Mouse (Mus musculus) adrenal gland, adult 8-10 months (tissue): ENCODE results near the gene Hoxa10. TPM values are rescaled to one million over a fixed set of nuclear protein-coding genes. Genes with fewer than 3 reads are reported as not detected.

Experiments used
- DNase-seq: peaks from one replicate; pipeline ENCODE4 v3.0.0; 2022
- total RNA-seq, 4 experiments: library from RNA; stranded (reverse); gene quantifications; 2 replicates each; pipeline ENCODE4 v1.2.4; 2022

Hoxa10 gene
- total RNA-seq, result under 1 TPM in 2 of 4 experiments, not detected in 2; 0.15 to 0.16 TPM

- no peak for DNase-seq
These were observed at the start of gene Hoxa10 for GRCm38 (mm10) chr6:52240389-52241000. Hoxa10 (minus strand) TSS chr6:52240854.

DNA sequence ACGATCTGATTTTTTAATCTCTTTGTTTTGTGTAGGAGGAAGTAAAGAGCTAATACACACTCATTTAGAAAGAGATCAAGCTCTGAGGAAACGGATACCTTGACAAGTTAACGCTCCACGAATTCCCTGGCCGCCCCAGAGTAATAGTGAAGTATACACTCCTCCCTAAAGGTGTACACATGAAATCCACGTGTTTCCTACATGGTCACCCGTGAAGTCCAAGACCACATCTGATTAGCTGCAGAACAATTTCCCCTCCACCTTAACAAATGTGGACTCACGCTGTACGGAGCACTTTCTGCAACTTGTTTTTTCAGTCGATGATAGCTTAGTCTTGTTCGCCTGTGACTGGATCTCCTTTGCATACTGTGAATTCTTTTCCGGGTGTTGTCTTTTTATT, 49.5 kb upstream of the Hoxa10 start:
- DNase-seq, result no peak

DNA sequence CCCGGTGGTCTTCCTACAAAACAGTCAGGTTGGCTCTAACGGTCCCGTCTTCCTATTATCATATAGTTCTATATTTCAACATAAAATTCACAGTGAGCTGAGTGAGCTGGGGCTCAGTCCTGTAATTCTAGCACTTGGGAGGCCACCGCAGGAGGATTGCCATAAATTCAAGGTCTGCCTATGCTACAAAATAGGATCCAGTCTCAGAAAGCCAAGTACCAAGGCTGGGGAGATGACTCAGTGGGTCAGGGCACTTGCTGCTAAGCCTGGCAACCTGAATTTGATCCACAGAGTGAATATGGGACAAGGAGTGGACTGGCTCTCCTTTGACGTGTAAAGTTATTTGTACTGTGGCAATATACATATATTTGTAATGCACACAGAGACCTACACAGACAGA, 43.2 kb upstream of the Hoxa10 start:
- peak; percentile 56 for DNase-seq

- DNase-seq, result no peak
These were observed 40.4 kb upstream of the Hoxa10 start for GRCm38 (mm10) chr6:52281084-52281483.

- DNase-seq, result no peak
These were observed 36.3 kb upstream of the Hoxa10 start for GRCm38 (mm10) chr6:52276920-52277319.

- no peak for DNase-seq
These were observed 35.7 kb upstream of the Hoxa10 start for GRCm38 (mm10) chr6:52276382-52276781.

- DNase-seq, result no peak
These were observed 35.1 kb upstream of the Hoxa10 start for GRCm38 (mm10) chr6:52275563-52276280.

DNA sequence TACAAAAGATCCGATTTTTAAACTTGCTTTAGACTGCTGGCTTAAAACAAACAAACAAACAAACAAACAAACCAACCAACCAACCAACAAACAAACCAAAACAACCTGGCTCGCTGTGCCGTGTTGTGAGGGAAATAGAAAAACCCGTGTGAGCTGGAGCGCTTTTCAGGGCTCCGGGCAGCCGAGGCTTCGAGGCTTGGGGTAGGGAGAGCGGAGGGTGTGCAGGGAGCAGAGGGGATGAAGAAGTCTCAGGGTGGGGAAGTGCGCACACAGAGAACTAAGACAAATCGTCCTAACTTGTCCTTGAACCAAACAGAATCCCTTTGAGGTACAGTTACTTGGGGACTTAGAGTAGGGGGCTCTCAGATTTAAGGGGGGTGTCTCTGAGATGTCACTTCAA, 33.9 kb upstream of the Hoxa10 start:
- no peak for DNase-seq

DNA sequence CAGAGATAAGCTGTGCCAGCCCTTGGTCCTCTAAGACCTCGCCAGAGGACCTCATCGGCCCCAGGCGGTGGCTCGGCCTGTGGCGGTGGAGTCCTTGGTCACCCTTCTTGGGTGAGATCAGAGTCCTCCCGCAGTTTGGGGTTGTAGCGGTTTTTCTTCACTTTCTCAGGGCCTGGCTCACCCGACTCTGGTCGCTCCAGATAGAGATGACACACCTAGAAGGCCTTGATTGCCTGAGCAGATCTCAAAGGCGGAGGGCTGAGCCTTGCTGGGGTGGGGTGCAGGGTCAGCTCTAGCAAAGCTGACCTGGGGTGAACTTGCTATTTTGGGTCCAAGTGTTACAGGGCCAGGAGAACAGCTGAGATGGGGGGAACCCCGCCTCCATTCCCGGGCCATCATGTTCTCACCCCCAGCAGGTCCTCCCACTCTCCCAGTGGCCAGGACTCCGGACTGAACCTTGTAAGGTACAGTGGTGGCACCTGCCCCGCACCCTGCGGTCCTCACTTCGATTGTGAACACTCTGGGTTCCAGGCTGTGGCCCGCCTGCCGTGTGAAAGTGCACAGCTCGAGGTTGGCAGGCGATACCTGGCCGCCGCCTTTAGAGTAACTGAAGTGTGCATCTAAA, 33.1 kb upstream of the Hoxa10 start:
- no peak for DNase-seq

DNA sequence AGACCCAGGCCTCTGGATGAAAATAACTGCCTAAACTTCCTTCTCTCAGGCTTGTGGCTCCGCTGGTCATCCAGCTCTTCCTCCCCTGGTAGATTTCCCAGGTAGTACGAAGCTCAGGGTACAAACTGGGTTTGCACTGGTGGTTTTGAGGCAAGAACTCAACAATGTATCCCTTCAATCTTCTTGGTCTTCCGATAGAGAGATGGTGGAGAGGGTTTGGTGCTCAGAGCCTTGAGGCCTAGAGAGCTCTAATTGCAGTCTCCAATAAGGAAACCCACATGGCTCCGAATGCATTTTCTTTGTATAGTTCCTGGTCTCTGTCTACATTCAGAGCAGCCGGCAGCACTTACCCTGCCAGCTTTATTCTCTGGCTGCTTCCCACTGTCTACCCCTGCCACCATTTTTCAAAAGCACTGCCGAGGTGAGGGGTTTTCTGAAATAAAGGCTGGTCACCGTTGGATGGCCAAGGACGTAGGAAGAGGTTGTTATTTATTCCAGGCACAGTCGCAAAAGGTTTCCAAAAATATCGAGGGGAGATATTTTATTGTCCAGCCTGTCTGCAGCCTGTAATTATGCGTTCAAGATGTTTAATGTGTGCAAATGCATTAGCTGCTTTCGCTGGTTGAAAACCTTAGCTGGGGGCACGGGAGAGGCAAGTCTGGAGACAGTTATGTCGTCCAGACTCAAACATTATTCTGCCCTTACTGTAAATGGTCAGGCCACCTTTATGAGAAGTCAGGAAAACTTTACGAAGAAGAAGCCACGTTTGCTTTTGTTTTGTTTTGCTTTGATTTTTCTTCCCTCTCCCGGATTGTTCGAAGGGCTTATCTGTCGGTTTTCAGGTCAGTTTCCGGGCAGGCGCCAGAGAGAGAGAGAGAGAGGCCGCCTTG, 32.4 kb upstream of the Hoxa10 start:
- DNase-seq, result no peak

DNA sequence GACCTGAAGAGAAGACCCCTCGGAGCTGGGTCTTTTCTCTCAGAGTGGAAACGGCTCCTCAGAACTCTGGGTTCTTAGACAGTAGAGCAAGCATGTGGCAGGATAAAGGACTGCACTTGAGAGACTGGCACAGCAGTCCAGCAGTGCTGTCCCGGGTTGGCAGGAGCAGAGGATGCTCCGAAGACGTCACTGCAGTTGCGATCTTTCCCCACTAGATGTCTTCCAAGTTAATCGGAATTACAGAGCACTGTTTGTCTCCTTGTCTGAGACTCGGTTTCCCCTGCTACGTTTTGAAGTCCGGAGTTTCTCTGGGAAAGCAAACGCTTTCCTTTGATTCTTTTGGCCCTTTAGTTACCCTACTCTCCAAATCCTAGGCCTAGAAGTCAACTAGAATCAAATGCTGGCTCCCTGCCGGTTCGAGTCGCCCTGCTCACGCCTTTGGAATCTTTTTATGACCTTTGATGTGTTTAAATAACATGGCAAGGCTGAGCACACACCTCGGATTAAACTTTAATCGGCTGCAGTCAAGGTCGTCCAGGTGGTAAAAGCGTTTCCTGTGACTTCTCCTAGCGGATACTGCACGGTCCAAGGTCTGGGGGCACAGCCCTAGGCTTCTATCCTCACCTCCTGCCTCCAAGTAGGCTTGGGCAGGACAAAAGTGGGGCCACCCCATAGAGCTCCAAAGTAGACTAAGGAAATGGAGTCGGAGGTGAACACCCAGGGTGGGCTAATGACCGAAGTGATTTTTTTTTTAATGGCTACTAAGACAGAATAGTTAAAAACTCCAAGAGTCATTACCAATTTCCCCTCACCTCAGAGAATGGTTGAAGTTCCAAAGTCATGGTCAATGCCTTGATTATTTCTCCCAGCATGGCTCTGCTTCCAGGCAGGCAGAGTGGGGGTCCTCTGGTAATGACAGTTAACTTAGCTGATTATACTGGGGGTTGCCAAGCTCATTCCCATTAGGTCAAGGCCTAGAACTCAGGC, 30.1 kb upstream of the Hoxa10 start:
- no peak for DNase-seq

DNA sequence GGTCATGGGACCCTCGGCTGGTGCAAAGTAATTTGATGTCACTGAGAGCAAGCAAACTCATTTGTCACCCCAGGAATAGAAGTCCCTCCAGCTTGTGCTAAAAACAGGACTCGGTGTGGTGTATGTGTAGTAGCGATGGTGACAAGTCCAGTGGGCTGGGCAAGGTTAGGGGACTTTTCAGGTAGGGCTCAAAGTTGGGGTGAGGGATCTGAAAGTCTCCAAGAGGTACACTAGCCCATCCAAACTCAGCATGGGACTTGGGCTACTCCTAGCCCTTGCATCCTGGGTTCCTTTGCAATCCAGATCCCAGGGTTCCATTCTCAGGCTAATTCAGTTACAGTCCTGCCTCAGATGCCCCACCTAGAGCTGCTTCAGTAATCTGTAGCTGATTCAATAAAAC, 28.1 kb upstream of the Hoxa10 start:
- DNase-seq, result no peak

DNA sequence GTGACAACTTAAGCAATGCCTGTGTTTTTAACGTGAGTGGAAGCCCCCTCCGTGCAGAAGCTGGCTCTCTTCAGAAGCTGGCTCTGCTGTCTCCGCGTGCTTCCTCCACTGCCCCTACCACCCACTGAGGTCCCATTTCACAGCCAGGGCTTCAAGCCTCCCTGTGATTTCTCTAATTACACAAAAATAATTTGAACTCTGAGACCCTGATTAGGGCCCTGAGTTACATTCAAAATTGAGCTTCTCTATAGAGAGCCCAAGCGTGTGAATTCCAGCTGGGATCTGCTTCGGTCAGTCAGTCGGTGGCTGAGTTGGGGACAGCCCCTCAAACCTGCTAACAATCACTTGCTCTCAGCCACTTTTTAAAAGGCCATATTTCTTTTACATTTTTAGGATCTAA, 27.7 kb upstream of the Hoxa10 start:
- no peak for DNase-seq

DNA sequence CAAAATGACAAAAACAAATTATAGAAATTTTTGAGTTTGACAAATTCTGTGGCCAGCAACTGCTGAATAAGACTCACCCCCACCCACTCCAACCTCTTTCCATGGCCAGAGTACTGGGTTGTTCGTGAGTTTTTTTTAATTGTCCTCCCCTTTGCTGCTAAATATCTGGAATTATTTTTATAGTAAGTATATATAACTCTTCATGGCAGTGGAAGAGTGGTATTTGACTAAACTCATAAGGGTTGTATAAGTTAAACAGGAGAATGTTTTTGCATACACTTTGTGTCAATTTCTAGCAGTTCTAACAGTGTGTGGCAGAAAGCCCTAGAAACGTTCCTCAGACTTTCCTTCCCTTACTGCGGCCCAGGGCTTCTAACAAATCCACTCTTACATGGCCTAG, 27.0 kb upstream of the Hoxa10 start:
- DNase-seq, result no peak

DNA sequence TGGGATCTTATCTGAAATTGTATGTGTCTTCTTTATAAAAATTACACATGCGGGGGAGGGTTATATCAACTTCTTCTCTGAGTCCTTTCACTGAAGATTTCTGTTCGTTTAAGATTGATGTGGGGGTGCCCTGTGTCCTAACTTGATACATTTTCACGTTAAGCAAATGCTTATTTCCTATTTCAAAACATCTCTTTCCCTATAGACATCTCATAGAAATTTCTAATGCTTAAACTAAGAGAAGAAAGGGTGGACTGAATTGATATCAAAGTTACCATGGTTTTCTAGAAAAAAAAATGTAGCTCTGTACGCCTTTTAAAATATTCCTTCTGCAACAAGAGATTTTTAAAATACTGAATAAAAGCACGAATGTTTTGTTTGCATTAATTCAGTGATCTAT, 26.6 kb upstream of the Hoxa10 start:
- no peak for DNase-seq

DNA sequence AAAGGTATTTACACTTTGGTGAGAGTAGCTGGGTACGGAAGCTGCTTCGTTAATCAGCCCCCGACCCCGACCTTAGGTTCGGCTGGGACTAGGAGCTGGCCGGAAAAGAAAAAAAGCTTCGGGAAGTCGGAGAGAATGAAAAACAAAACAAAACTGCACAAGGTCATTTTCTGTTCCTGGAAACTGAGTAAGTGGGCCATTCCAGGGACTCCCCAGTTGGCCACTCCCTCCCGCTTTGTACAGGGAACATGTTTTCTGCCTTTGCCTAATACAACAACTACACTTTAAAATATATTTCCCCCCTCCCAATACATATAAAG, 26.0 kb upstream of the Hoxa10 start:
- DNase-seq, result no peak

DNA sequence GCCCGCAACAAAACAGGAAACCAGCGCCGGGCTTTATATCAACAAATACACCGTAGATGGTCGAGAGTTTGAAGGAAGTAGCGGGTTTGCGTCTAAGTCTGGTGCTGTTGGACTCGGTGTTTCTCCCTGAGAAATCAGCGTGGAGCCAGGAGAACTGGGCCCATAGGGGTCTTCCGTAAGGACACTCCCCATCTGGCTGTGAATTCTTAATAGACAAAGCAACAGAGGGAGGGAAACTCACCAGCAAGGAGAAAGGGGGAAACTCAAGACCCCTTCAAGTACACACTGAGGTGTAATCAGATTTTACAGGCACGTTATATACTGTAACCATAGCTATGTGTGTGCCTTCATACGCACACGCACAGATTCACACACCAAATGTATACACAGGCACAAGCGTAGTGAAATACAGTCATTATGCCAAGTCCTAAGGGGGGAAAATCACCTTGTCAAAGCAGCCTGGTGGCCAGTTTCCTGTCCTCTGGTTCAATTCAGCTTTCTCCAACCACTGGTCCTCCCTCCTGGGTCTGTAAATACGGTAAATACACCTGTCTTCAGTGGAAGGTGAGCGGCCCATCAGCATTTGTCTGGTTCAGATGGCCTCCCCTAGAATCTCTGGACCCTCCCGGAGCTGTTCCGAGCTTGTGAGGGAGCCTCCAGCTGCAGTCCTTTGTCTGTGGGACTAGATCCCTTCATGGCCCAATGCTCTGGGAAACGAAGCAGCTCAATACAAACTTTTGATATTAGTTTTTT, 25.4 kb upstream of the Hoxa10 start:
- no peak for DNase-seq

- DNase-seq, result no peak
These were observed 24.8 kb upstream of the Hoxa10 start for GRCm38 (mm10) chr6:52265306-52265912.

- DNase-seq, result no peak
These were observed 23.6 kb upstream of the Hoxa10 start for GRCm38 (mm10) chr6:52264106-52264790.

GRCm38 (mm10) chr6:52263321-52263585, 22.6 kb upstream of the Hoxa10 start:
- no peak for DNase-seq
